Mouse (Mus musculus): ENCODE measurements at regions not wholly inside any gene's neighbourhood (a gene's known extent, or its start where the extent isn't known, plus 50 kb on each side); places are given as distances from the start of the nearest gene placed in this dataset.
A peak's percentile ranks its signal among the peaks of the same experiment; 100 is the strongest.

DNA sequence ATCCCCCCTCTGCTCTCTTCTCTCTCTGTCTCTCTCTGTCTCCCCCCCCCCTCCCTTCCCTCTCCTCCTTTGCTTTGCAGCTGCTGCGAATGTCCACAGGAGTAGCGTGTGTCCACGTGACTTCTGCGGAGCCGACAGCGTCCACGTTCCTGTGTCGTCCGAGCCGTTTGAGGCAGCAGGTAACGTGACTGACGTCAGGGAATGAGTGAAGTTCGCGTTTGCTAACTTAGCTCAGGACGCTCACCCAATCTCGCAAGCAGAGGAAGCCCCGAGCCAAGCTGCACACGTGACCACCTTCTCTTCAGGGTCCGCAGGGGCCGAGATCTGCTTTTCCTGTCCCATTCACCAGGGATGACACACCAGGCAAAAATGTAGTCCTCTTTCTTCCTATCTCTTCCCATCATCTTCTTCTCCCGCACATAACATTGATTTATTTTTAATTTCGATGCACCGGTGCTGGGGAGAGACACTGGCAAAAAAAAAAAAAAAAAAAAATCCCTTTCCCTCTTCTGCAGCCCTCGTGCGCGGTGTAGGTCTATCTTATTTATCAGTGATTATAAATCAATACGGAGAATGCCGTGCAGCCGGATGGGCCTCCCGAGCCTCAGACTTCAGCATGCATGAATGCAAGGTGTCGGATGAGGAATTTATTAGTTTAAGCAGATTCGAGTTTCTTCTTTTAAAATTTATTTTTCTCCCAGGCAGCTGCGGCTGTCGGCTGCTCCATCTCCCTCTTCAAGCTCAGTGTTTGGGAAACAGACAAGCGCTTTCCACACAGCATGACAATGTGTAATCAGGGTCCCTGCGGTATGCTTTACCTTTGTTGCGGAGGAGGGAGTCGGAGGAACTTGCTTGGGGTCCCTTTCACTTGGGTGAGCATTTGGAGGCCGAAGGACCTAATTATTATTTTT lies 164.3 kb downstream of the Vrk1 start:
- Histone ChIP-seq H3K27me3 (ENCODE audit: low read depth, poor library complexity, severe bottlenecking) (peaks cover 55% of the 10 kb centered on the region), H3K4me3 (peak overlapping the region; percentile 56), H3K27ac (replicated peaks) (peak overlapping the region; percentile 77), H3K9me3 (replicated peaks) (no peaks in the 10 kb centered on the region), H3K4me1 (peaks cover 58% of the 10 kb centered on the region), H3K36me3 (no peaks in the 10 kb centered on the region)
- under 1% methylated on average over 39 of the region's 39 CpGs for WGBS
- peak; percentile 64 for DNase-seq (ENCODE audit: low spot score)

- Histone ChIP-seq H3K4me1 (peaks cover 58% of the 10 kb centered on the region), H3K9me3 (replicated peaks) (no peaks in the 10 kb centered on the region), H3K4me3 (peak overlapping the region; percentile 56), H3K27me3 (ENCODE audit: low read depth, poor library complexity, severe bottlenecking) (peaks cover 55% of the 10 kb centered on the region), H3K36me3 (no peaks in the 10 kb centered on the region), H3K27ac (replicated peaks) (peak overlapping the region; percentile 77)
- peak; percentile 44 for DNase-seq (ENCODE audit: low spot score)
- WGBS: 2% methylated on average over 27 of the region's 27 CpGs
Measured at GRCm38 (mm10) chr12:106174981-106175700, 165.1 kb downstream of the Vrk1 start.

- no peaks in the 10 kb centered on the region for H3K36me3 ChIP-seq
- 63% methylated on average over 4 of the region's 4 CpGs for WGBS
- no peak for DNase-seq (ENCODE audit: low spot score)
Measured at GRCm38 (mm10) chr12:106177302-106177701, 167.3 kb downstream of the Vrk1 start.

DNA sequence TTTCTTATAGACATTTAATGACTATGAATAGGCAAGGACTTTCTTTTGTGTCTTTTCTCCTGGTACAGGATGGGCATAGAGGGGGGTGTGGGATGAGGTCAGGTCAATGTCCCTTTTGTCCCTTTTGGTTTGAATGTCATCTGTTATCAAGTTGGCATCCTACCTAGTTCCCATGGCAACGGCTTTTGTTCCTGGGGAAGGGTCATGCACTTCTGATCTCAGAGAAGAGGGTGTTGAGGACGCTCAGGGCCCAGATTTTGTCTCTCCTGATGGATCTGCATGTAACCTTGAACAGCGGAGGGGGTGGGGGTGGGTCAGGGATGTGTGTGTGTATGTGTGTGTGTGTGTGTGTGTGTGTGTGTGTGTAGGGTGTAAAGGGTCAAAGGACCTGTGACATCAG lies 167.8 kb downstream of the Vrk1 start:
- Histone ChIP-seq H3K27ac (replicated peaks) (0 out of 2 replicates have a peak overlapping the region, but pooled peaks have one; percentile 46), H3K9me3 (replicated peaks) (no peaks in the 10 kb centered on the region), H3K36me3 (no peaks in the 10 kb centered on the region), H3K4me1 (peaks cover 55% of the 10 kb centered on the region), H3K27me3 (ENCODE audit: low read depth, poor library complexity, severe bottlenecking) (peaks cover 40% of the 10 kb centered on the region), H3K4me3 (no peak overlapping the region)
- DNase-seq (ENCODE audit: low spot score): peak; percentile 54
- 50% methylated on average over 3 of the region's 3 CpGs for WGBS

More at GRCm38 (mm10) chr12:106177302-106177701, 167.3 kb downstream of the Vrk1 start:
- Histone ChIP-seq H3K4me3 (no peak overlapping the region), H3K27me3 (ENCODE audit: low read depth, poor library complexity, severe bottlenecking) (peaks cover 46% of the 10 kb centered on the region), H3K9me3 (replicated peaks) (no peaks in the 10 kb centered on the region), H3K27ac (replicated peaks) (no peak overlapping the region), H3K4me1 (peaks cover 58% of the 10 kb centered on the region)

DNA sequence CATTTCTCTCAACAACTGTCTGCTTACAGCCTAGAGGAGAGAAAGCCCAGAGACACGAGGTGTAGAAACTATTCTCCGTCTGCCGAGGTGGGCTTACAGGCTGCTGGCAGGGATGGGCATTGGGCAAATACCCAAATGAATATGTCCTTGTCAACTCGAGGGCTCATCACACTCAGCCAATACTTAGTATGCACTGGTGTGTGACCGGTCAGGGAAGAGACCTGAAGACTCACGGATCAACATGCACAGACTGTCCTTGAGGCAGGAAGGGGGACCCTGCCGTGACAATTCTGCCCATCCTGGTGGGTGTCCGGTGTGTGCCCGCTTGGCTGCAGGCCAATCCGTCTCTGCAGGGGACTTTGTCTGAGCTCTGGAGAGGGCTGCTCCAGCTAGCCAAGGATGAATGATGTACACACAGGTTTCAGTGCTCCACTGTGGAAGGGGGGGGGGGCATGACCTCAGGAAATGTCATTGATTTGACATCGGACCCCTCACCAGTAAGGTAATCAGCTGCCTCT lies 168.7 kb downstream of the Vrk1 start:
- WGBS: 83% methylated on average over 11 of the region's 11 CpGs
- no peaks in the 10 kb centered on the region for H3K9me3 ChIP-seq (replicated peaks)
- H3K27me3 ChIP-seq (ENCODE audit: low read depth, poor library complexity, severe bottlenecking): peaks cover 32% of the 10 kb centered on the region
- no peak overlapping the region; the same call in 1 of the 2 replicates for H3K27ac ChIP-seq (replicated peaks)
- DNase-seq (ENCODE audit: low spot score): no peak
- peaks cover 46% of the 10 kb centered on the region for H3K4me1 ChIP-seq
- no peak overlapping the region for H3K4me3 ChIP-seq
- H3K36me3 ChIP-seq: no peaks in the 10 kb centered on the region

DNA sequence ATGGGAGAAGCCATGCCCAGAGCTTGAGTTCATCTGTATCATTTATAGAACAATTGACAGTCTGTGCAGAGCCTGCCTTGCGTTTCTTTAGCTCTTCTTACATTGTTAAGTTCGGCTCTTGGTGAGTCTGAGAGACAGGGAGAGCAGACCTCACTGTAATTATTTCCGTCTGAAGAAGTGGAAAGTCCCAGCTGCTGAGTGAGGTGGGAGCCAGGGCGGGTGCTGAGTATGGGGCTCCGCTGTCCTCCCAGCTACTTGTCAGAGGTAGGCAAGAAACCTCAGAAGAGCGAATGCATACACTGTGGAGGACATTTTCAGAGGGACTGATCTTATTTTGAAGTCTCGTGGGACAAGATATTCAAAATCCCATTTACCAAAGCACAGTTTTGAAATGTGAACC lies 172.9 kb downstream of the Vrk1 start:
- Histone ChIP-seq H3K27me3 (ENCODE audit: low read depth, poor library complexity, severe bottlenecking) (no peaks in the 10 kb centered on the region), H3K4me3 (no peak overlapping the region), H3K36me3 (no peaks in the 10 kb centered on the region), H3K4me1 (peaks cover 14% of the 10 kb centered on the region), H3K27ac (replicated peaks) (no peak overlapping the region), H3K9me3 (replicated peaks) (no peaks in the 10 kb centered on the region)
- no peak for DNase-seq (ENCODE audit: low spot score)
- WGBS: 89% methylated on average over 7 of the region's 7 CpGs

DNA sequence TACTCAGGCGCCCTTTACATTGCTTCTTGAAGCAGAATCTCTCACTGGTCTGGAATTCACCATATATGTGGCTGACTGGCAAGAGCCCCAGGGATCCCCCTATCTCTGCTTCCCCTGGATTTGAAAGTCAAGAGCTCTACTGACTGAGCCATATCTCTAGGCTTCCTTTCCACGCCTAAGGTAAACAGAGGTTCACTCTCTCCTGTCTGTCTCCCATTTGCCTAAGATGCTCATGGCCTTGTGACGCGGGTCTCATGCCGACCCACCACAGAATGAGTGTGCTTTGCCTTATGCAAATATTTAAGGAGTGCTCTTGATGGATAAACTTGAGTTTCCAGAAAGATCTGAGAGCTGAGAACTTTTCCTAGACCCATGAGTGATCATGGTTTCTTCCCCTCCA lies 173.9 kb downstream of the Vrk1 start:
- no peaks in the 10 kb centered on the region for H3K36me3 ChIP-seq
- H3K4me1 ChIP-seq: peaks cover 3% of the 10 kb centered on the region
- DNase-seq (ENCODE audit: low spot score): no peak
- 90% methylated on average over 5 of the region's 5 CpGs for WGBS
- H3K27me3 ChIP-seq (ENCODE audit: low read depth, poor library complexity, severe bottlenecking): no peaks in the 10 kb centered on the region
- no peak overlapping the region for H3K27ac ChIP-seq (replicated peaks)
- no peaks in the 10 kb centered on the region for H3K9me3 ChIP-seq (replicated peaks)
- no peak overlapping the region for H3K4me3 ChIP-seq

GRCm38 (mm10) chr12:106185398-106186077 lies 175.5 kb downstream of the Vrk1 start:
- WGBS: 75% methylated on average over 18 of the region's 18 CpGs
- no peaks in the 10 kb centered on the region for H3K4me1 ChIP-seq
- no peak overlapping the region for H3K27ac ChIP-seq (replicated peaks)
- H3K36me3 ChIP-seq: no peaks in the 10 kb centered on the region
- H3K9me3 ChIP-seq (replicated peaks): no peaks in the 10 kb centered on the region
- no peaks in the 10 kb centered on the region for H3K27me3 ChIP-seq (ENCODE audit: low read depth, poor library complexity, severe bottlenecking)
- no peak for DNase-seq (ENCODE audit: low spot score)
- H3K4me3 ChIP-seq: no peak overlapping the region

DNA sequence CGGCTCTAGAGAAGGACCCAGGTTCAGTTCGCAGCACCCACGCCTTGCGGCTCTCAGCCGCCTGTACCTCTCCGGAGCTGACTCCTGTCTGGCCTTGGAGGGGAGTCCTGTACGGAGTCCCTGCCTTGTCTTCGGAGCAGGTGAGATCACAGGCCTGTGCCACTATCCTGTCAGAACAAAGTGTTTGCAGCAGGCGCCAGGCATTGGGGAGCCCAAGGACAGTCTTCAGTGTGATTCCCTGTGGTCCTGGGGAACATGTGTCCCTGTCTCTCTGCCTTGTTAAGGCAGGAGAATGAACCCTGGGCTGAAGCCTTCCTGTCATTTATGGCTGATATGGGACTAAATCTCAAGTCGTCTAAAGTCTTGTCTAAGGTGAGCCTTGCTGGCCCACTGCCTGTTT lies 176.5 kb downstream of the Vrk1 start:
- Histone ChIP-seq H3K27ac (replicated peaks) (no peak overlapping the region), H3K9me3 (replicated peaks) (no peaks in the 10 kb centered on the region), H3K4me3 (no peak overlapping the region), H3K27me3 (ENCODE audit: low read depth, poor library complexity, severe bottlenecking) (no peaks in the 10 kb centered on the region), H3K36me3 (no peaks in the 10 kb centered on the region), H3K4me1 (no peaks in the 10 kb centered on the region)
- DNase-seq (ENCODE audit: low spot score): no peak
- 91% methylated on average over 10 of the region's 10 CpGs for WGBS

DNA sequence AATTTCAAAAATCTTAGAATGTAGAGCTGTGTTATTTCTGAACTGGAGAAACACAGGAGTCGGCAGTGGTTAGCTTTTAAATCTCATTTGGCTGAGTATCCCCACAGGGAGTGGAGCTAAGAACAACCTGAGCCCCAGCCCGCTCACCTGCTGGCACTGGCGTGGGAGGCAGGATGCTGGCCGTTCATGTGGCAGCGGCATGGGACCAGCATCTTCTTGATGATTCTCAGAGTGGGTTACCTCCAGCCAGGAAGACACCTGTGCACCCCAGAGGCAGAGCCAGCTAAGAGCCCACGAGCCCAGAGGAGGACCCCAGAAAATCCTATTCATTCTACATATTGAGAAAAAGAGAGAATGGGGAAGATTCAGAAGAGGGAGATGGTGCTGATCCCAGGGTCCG lies 181.7 kb downstream of the Vrk1 start:
- no peaks in the 10 kb centered on the region for H3K36me3 ChIP-seq
- H3K27ac ChIP-seq (replicated peaks): no peak overlapping the region
- no peak for DNase-seq (ENCODE audit: low spot score)
- H3K4me3 ChIP-seq: no peak overlapping the region
- no peaks in the 10 kb centered on the region for H3K27me3 ChIP-seq (ENCODE audit: low read depth, poor library complexity, severe bottlenecking)
- 89% methylated on average over 7 of the region's 7 CpGs for WGBS
- no peaks in the 10 kb centered on the region for H3K9me3 ChIP-seq (replicated peaks)
- no peaks in the 10 kb centered on the region for H3K4me1 ChIP-seq

GRCm38 (mm10) chr12:106199302-106199701 lies 189.3 kb downstream of the Vrk1 start:
- Histone ChIP-seq H3K27ac (replicated peaks) (peak overlapping the region; percentile 13; the same call in 1 of the 2 replicates), H3K27me3 (ENCODE audit: low read depth, poor library complexity, severe bottlenecking) (0 out of 2 replicates have a peak, but pooled peaks cover 6% of the 10 kb centered on the region), H3K36me3 (no peaks in the 10 kb centered on the region), H3K4me3 (no peak overlapping the region), H3K9me3 (replicated peaks) (no peaks in the 10 kb centered on the region), H3K4me1 (peaks cover 14% of the 10 kb centered on the region)
- no peak for DNase-seq (ENCODE audit: low spot score)
- WGBS: 16% methylated on average over 4 of the region's 4 CpGs

GRCm38 (mm10) chr12:106203526-106203925 lies 193.5 kb downstream of the Vrk1 start:
- H3K27ac ChIP-seq (replicated peaks): no peak overlapping the region
- H3K9me3 ChIP-seq (replicated peaks): no peaks in the 10 kb centered on the region
- no peak overlapping the region for H3K4me3 ChIP-seq
- 0 out of 2 replicates have a peak, but pooled peaks cover 1% of the 10 kb centered on the region for H3K27me3 ChIP-seq (ENCODE audit: low read depth, poor library complexity, severe bottlenecking)
- DNase-seq (ENCODE audit: low spot score): no peak
- WGBS: 89% methylated on average over 8 of the region's 8 CpGs
- H3K36me3 ChIP-seq: no peaks in the 10 kb centered on the region
- H3K4me1 ChIP-seq: peaks cover 18% of the 10 kb centered on the region

Measured in midbrain, embryonic 10.5 days (tissue).